Mouse (Mus musculus) C2C12 (cell line): ENCODE data around the gene Rpgrip1l. TPM values are rescaled to one million over a fixed set of nuclear protein-coding genes. Genes with fewer than 3 reads are reported as not detected.

Source experiments
- H3K27me3 ChIP-seq: one replicate; pipeline ENCODE4 v1.6.1; 2011; ENCODE audit not compliant: control insufficient read depth, insufficient read depth, insufficient read length
- H3K36me3 ChIP-seq: one replicate; pipeline ENCODE4 v1.6.1; 2011; ENCODE audit not compliant: control insufficient read depth, insufficient read depth
- H3K4me3 ChIP-seq: one replicate; pipeline ENCODE4 v1.5.1; 2011; ENCODE audit warnings: mild to moderate bottlenecking, control low read depth; ENCODE audit not compliant: poor library complexity, insufficient read depth, severe bottlenecking
- H3K79me2 ChIP-seq: one replicate; pipeline ENCODE4 v1.6.1; 2011; ENCODE audit not compliant: control insufficient read depth, insufficient read depth
- H3K79me3 ChIP-seq: one replicate; pipeline ENCODE4 v1.6.1; 2011; ENCODE audit warnings: low read depth, control low read depth
- H3ac ChIP-seq: one replicate; pipeline ENCODE3; 2011; ENCODE audit warnings: low read depth; ENCODE audit not compliant: control insufficient read depth, insufficient read length
- CEBPB ChIP-seq: IDR thresholded peaks from one replicate; pipeline ENCODE4 v1.6.1; 2011; ENCODE audit warnings: low read depth, mild to moderate bottlenecking, control low read depth, moderate library complexity
- CTCF ChIP-seq: IDR thresholded peaks from one replicate; pipeline ENCODE4 v1.5.1; 2011; ENCODE audit not compliant: control insufficient read depth, insufficient read depth, insufficient read length
- FOSL1 ChIP-seq: IDR thresholded peaks from one replicate; pipeline ENCODE4 v1.8.0; 2011; ENCODE audit warnings: mild to moderate bottlenecking, low read length; ENCODE audit not compliant: poor library complexity, insufficient read depth, severe bottlenecking
- MAX ChIP-seq: IDR thresholded peaks from one replicate; pipeline ENCODE4 v1.6.1; 2011; ENCODE audit warnings: mild to moderate bottlenecking, control low read depth
- MYOD1 ChIP-seq: IDR thresholded peaks from one replicate; pipeline ENCODE4 v1.6.1; 2011; ENCODE audit warnings: low read depth; ENCODE audit not compliant: control insufficient read depth, insufficient read length
- MYOG ChIP-seq: IDR thresholded peaks from one replicate; pipeline ENCODE4 v1.6.1; 2011; ENCODE audit not compliant: control insufficient read depth, insufficient read length; ENCODE audit errors: extremely low read depth
- USF1 ChIP-seq: IDR thresholded peaks from one replicate; pipeline ENCODE4 v1.6.1; 2011; ENCODE audit warnings: low read depth, mild to moderate bottlenecking, control low read depth, moderate library complexity
- polyA plus RNA-seq: library from polyadenylated mRNA; unstranded; fragments of >200 nt; fragmentation: generic; extraction: Trizol; gene quantifications from one replicate; pipeline ENCODE4 v1.2.1, GENCODE M21; 2012; ENCODE audit warnings: missing spikeins

The Rpgrip1l gene
- polyA plus RNA-seq, 1 experiment = 1.8 TPM

GRCm38 (mm10) chr8:91241873-91242519 lies 71.1 kb downstream of the Rpgrip1l start:
- no peaks in the 10 kb centered on the region for H3K79me3 ChIP-seq
- TF ChIP-seq CTCF (no peak), FOSL1 (no peak), MYOD1 (no peak), MAX (no peak), MYOG (no peak)

DNA sequence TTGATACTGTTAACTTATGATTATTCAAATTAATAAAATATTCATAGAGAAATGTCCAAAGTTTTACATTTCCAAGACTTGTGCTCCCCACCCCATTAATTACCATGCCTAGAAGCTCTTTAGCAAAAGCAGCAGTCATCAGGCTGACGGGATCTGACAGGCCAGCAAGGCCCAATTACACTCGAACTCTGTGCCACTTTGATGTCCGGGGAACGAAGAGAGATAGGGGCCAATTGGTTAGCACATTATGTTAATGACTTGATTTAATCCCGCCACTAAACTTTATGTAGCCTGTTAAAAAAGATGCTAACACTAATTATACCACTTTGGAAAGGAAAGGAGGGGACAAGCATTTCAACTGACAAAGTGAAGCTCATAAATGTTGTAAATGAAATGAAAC lies 71.7 kb downstream of the Rpgrip1l start:
- Histone ChIP-seq H3K79me2 (no peaks in the 10 kb centered on the region), H3K79me3 (no peaks in the 10 kb centered on the region), H3K27me3 (no peaks in the 10 kb centered on the region), H3ac (no peak overlapping the region), H3K36me3 (no peaks in the 10 kb centered on the region), H3K4me3 (no peak overlapping the region)
- no peak for TF ChIP-seq MYOD1

More at GRCm38 (mm10) chr8:91241873-91242519, 71.1 kb downstream of the Rpgrip1l start:
- H3K79me2 ChIP-seq = no peaks in the 10 kb centered on the region
- no peak overlapping the region for H3K4me3 ChIP-seq
- H3K27me3 ChIP-seq = no peaks in the 10 kb centered on the region
- no peak overlapping the region for H3ac ChIP-seq
- H3K36me3 ChIP-seq = no peaks in the 10 kb centered on the region

- no peak for TF ChIP-seq MAX
- TF ChIP-seq CEBPB = no peak
- no peak for TF ChIP-seq USF1
- no peak for TF ChIP-seq MYOG
- no peak for TF ChIP-seq FOSL1
- TF ChIP-seq CTCF = no peak
- no peak for TF ChIP-seq MYOD1
- Histone ChIP-seq H3K27me3 (no peaks in the 10 kb centered on the region), H3K4me3 (no peak overlapping the region), H3ac (no peak overlapping the region), H3K79me3 (no peaks in the 10 kb centered on the region), H3K36me3 (no peaks in the 10 kb centered on the region), H3K79me2 (no peaks in the 10 kb centered on the region)
Observed at GRCm38 (mm10) chr8:91237191-91237590, 75.9 kb downstream of the Rpgrip1l start.

- Histone ChIP-seq H3K79me3 (no peaks in the 10 kb centered on the region), H3ac (no peak overlapping the region), H3K27me3 (no peaks in the 10 kb centered on the region), H3K36me3 (peaks cover 3% of the 10 kb centered on the region), H3K4me3 (no peak overlapping the region), H3K79me2 (no peaks in the 10 kb centered on the region)
- TF ChIP-seq USF1 = no peak
- no peak for TF ChIP-seq MYOG
- TF ChIP-seq MAX = no peak
- no peak for TF ChIP-seq MYOD1
- no peak for TF ChIP-seq CTCF
- TF ChIP-seq CEBPB = no peak
- TF ChIP-seq FOSL1 = no peak
Observed at GRCm38 (mm10) chr8:91234097-91234496, 79.0 kb downstream of the Rpgrip1l start.

DNA sequence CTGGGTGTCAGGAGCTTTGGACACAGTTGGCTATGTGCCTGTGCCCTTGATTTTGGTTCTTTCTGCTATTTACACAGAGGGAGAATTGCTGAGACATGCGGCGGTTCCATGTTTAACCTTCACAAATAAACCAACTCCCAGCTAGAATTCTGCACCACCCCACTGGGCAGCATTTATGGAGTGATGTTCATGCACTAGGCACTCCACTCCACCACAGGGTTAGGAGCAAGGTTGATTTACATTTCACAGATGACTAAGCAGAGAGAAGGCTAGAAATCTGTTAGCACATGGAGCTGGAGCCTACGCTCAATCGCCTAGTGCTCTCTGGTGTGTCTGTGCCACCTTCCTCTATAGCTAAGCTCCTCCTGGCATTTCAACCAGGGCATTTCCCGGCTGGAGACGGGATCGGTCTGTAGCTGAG lies 85.6 kb downstream of the Rpgrip1l start:
- Histone ChIP-seq H3K4me3 (no peak overlapping the region), H3K79me3 (no peaks in the 10 kb centered on the region), H3K79me2 (no peaks in the 10 kb centered on the region), H3ac (no peak overlapping the region), H3K36me3 (peaks cover 3% of the 10 kb centered on the region), H3K27me3 (no peaks in the 10 kb centered on the region)
- no peak for TF ChIP-seq MYOD1
- TF ChIP-seq MYOG = no peak
- TF ChIP-seq MAX = no peak
- no peak for TF ChIP-seq CEBPB
- TF ChIP-seq CTCF = no peak
- TF ChIP-seq USF1 = no peak
- no peak for TF ChIP-seq FOSL1

- TF ChIP-seq USF1 (no peak), CTCF (no peak), MYOG (no peak), MAX (no peak), CEBPB (no peak), FOSL1 (no peak), MYOD1 (no peak)
Observed at GRCm38 (mm10) chr8:91224227-91224626, 88.8 kb downstream of the Rpgrip1l start.

More at GRCm38 (mm10) chr8:91224227-91224626, 88.8 kb downstream of the Rpgrip1l start:
- Histone ChIP-seq H3K79me2 (no peaks in the 10 kb centered on the region), H3K79me3 (no peaks in the 10 kb centered on the region), H3K4me3 (no peak overlapping the region), H3K27me3 (no peaks in the 10 kb centered on the region), H3ac (no peak overlapping the region), H3K36me3 (no peaks in the 10 kb centered on the region)
